Mouse (Mus musculus) midbrain, embryonic 11.5 days (tissue): Measurements from ENCODE around the gene Antxr1. TPM values are rescaled to one million over a fixed set of nuclear protein-coding genes. Genes with fewer than 3 reads are reported as not detected.

ENCODE experiments used
- ATAC-seq: fragments of 200-750 bp; cut with Nextera tagmentation; 2 replicates; pipeline ENCODE4 v1.8.0; 2017; ENCODE audit warnings: moderate TSS enrichment, moderate library complexity; ENCODE audit not compliant: low FRiP score
- DNase-seq: peaks from one replicate; pipeline ENCODE4 v3.0.0; 2015; ENCODE audit warnings: low spot score; ENCODE audit errors: missing footprints
- H3K27ac ChIP-seq: fragments of 300-500 bp; sonication (generic); 2 replicates; pipeline ENCODE4 v1.5.1; 2014; ENCODE audit warnings: low read depth, low read length
- H3K27me3 ChIP-seq: fragments of 300-500 bp; sonication (generic); 2 replicates; pipeline ENCODE4 v1.6.1; 2014; ENCODE audit warnings: mild to moderate bottlenecking, low read length, moderate library complexity, mixed read lengths; ENCODE audit not compliant: control insufficient read depth, insufficient read depth
- H3K36me3 ChIP-seq: fragments of 300-500 bp; sonication (generic); 2 replicates; pipeline ENCODE4 v1.6.1; 2014; ENCODE audit warnings: mild to moderate bottlenecking, low read length, moderate library complexity, mixed read lengths; ENCODE audit not compliant: control insufficient read depth, insufficient read depth
- H3K4me1 ChIP-seq: fragments of 300-500 bp; sonication (generic); 2 replicates; pipeline ENCODE4 v1.6.1; 2014; ENCODE audit warnings: low read length; ENCODE audit not compliant: control insufficient read depth, insufficient read depth
- H3K4me2 ChIP-seq: fragments of 300-500 bp; sonication (generic); 2 replicates; pipeline ENCODE4 v1.6.1; 2014; ENCODE audit warnings: mild to moderate bottlenecking, moderate library complexity
- H3K4me3 ChIP-seq: fragments of 300-500 bp; sonication (generic); 2 replicates; pipeline ENCODE4 v1.5.1; 2014; ENCODE audit warnings: low read depth, low read length
- H3K9ac ChIP-seq: fragments of 300-500 bp; sonication (generic); 2 replicates; pipeline ENCODE4 v1.6.1; 2014; ENCODE audit warnings: low read length
- H3K9me3 ChIP-seq: fragments of 300-500 bp; sonication (generic); 2 replicates; pipeline ENCODE4 v1.6.1; 2016; ENCODE audit warnings: low read length; ENCODE audit not compliant: control insufficient read depth
- WGBS: fragments of 180-500 bp; shearing (Covaris S2); extraction: QIAGEN DNeasy Blood & Tissue Kit; methylation state at CpG from one replicate; pipeline ENCODE4 v1.1.7; 2014; 5-methylcytosine and 5-hydroxymethylcytosine counted together
- polyA plus RNA-seq: library from polyadenylated mRNA; unstranded; fragments of >200 nt; fragmentation: Nextera tagmentation; extraction: Ambion mirVana; gene quantifications from 2 replicates; pipeline ENCODE4 v1.2.1, GENCODE M21; 2014

The Antxr1 gene
- polyA plus RNA-seq, 1 experiment from 2014 or later, result 4.9 TPM

DNA sequence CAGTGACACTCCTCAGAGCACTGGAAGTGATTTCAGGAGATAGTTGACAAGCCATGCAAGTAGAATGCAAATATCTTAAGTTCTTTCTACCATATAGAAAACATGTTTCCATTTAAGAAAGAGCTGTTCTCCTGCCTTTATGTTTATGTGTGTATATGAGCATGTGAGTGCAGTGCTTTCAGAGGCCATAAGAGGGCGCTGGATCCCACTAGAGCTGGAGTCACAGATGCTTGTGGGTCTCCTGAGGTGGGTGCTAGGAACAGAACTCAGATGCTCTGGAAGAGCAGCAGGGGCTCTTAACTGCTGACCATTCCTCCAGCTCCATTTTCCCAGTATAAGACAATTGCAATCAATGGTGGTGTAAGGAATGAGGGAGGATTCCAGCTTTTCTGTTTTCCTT, 204.5 kb downstream of the Antxr1 start:
- WGBS, result 71% methylated on average over 1 of the region's 1 CpGs
- DNase-seq (peak; percentile 75), ATAC-seq (no peak)
- Histone ChIP-seq H3K27me3 (no peaks in the 10 kb centered on the region), H3K27ac (no peak overlapping the region), H3K36me3 (no peaks in the 10 kb centered on the region), H3K4me3 (no peak overlapping the region), H3K4me2 (no peak overlapping the region), H3K9me3 (no peaks in the 10 kb centered on the region), H3K4me1 (no peaks in the 10 kb centered on the region), H3K9ac (no peak overlapping the region)

DNA sequence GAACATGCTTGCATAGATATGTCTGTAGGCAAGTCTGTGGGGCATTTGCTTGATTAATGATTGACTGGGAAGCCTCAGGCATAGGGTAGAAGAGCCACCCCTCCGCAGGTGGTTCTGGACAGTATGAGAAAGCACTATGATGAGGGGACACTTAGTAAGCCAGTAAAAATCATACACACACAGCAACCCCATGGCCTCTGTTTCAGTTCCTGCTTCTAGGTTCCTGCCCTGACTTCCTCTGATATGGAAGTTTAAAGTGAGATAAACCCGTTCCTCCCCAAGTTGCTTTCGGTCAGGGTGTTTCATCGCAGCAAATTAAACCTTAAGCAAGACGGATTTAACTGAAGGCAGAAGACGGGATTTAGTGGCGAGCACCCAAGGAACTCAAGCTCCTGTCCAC, 205.0 kb downstream of the Antxr1 start:
- 93% methylated on average over 7 of the region's 7 CpGs for WGBS
- H3K4me2 ChIP-seq, result no peak overlapping the region
- H3K27ac ChIP-seq, result no peak overlapping the region
- H3K27me3 ChIP-seq, result no peaks in the 10 kb centered on the region
- no peak overlapping the region for H3K4me3 ChIP-seq
- H3K9me3 ChIP-seq, result no peaks in the 10 kb centered on the region
- no peaks in the 10 kb centered on the region for H3K36me3 ChIP-seq
- ATAC-seq (no peak), DNase-seq (peak; percentile 12)
- no peak overlapping the region for H3K9ac ChIP-seq
- H3K4me1 ChIP-seq, result no peaks in the 10 kb centered on the region

DNA sequence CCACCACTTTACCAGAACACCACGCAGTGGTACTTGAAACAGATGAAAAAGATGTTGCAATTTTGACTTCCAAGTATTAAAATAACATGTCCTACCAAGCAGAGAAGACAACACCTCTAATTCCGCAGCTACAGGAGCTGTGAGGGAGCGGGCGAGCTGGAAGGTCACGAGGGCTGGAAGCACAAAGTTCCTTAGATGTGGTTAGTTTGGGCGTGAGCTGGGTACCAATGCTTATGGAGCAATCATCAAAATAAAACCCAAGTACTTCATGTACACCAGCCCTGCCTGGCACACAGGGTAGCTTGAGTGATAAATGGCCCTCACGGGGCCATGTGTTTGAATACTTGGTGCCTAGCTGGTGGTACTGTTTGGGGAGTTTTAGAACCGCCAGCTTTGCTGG, 205.8 kb downstream of the Antxr1 start:
- H3K27me3 ChIP-seq, result no peaks in the 10 kb centered on the region
- ATAC-seq (no peak), DNase-seq (peak; percentile 10)
- no peaks in the 10 kb centered on the region for H3K9me3 ChIP-seq
- H3K9ac ChIP-seq, result no peak overlapping the region
- no peak overlapping the region for H3K4me3 ChIP-seq
- H3K4me2 ChIP-seq, result no peak overlapping the region
- 93% methylated on average over 8 of the region's 8 CpGs for WGBS
- H3K36me3 ChIP-seq, result no peaks in the 10 kb centered on the region
- H3K27ac ChIP-seq, result no peak overlapping the region
- no peaks in the 10 kb centered on the region for H3K4me1 ChIP-seq

DNA sequence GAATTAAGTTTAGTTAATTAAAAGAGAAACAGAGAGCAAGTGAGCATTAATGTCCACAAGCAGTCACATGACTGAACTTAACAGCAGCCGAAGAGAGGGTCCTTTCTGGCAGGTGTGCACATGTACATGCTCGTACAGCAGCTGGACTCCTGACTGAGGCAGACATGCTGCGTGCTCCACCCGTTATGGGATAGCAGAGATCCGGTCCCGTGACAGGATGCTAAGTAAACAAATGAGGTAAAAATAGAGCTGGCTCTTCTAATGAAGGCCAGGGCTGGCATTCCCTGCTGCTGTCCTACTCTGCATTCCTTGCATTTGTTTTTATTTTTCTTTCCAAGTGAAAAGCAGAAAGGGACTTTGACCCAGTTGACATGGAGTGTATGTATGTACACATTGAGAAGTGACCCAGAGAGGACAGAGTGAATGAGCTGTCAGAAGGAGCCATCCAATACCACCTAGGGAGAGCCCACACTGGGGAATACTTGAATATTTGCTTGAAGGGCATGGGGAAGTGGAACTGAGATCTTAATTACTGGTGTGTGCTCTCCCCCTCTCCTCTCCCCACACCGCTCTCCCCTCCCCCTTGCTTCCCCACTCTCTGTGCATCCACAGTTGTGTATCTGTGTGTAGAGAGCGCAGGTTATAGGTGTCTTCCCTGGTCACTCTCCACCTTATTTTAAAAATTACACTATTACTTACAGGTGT, 208.4 kb downstream of the Antxr1 start:
- 73% methylated on average over 8 of the region's 8 CpGs for WGBS
- DNase-seq (peak; percentile 44), ATAC-seq (no peak)

DNA sequence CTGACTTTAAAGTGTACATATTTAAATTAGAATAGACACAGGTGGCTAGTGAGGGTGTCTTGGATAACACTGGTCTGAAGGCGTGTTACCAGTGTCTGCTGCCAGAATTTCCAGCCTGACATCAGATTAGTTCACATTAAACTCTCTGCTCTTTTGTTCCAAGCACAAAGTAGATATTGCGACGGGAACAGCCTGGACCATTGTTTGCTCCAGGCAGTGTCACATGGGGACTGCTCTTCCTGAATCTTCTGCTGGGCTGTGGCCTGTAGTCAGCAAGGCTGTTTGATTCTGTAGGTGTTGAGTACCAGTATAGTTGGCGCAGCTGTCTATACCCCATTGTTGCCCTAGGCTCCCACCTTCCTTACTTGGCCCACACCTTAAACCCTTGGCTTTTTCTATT, 211.6 kb downstream of the Antxr1 start:
- H3K4me3 ChIP-seq, result no peak overlapping the region
- DNase-seq, result no peak
- 91% methylated on average over 4 of the region's 4 CpGs for WGBS
- H3K27ac ChIP-seq, result no peak overlapping the region
- no peaks in the 10 kb centered on the region for H3K9me3 ChIP-seq
- no peaks in the 10 kb centered on the region for H3K36me3 ChIP-seq
- H3K27me3 ChIP-seq, result no peaks in the 10 kb centered on the region
- no peak for ATAC-seq
- H3K4me1 ChIP-seq, result no peaks in the 10 kb centered on the region
- no peak overlapping the region for H3K9ac ChIP-seq
- H3K4me2 ChIP-seq, result no peak overlapping the region

More for the DNA sequence above, 208.4 kb downstream of the Antxr1 start:
- H3K36me3 ChIP-seq, result no peaks in the 10 kb centered on the region
- no peaks in the 10 kb centered on the region for H3K4me1 ChIP-seq
- H3K27me3 ChIP-seq, result no peaks in the 10 kb centered on the region
- H3K9me3 ChIP-seq, result no peaks in the 10 kb centered on the region
- no peak overlapping the region for H3K4me2 ChIP-seq
- no peak overlapping the region for H3K9ac ChIP-seq
- H3K4me3 ChIP-seq, result no peak overlapping the region
- no peak overlapping the region for H3K27ac ChIP-seq

DNA sequence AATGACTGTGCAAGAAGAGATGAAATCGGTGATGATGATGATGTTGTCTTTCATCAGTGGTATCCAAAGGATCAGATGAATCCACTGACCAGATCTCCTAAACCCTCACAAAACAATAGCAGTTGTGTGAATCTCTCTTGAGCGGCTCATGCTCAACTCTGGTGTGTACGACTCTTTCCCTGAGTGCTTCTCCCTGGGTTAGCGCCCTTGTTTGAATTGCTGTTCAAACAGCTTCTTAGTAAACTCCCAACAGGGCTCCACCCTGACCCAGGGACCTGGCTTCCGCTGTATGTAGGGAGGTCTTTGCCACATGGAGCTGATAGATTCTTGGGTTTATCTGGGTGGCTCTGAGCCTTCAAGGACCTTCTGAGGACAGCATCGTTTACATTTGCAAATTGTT, 212.2 kb downstream of the Antxr1 start:
- H3K27me3 ChIP-seq, result no peaks in the 10 kb centered on the region
- ATAC-seq (no peak), DNase-seq (peak; percentile 56)
- no peaks in the 10 kb centered on the region for H3K9me3 ChIP-seq
- H3K27ac ChIP-seq, result no peak overlapping the region
- H3K36me3 ChIP-seq, result no peaks in the 10 kb centered on the region
- no peak overlapping the region for H3K4me3 ChIP-seq
- 87% methylated on average over 6 of the region's 6 CpGs for WGBS
- no peak overlapping the region for H3K4me2 ChIP-seq
- H3K9ac ChIP-seq, result no peak overlapping the region
- H3K4me1 ChIP-seq, result no peaks in the 10 kb centered on the region

DNA sequence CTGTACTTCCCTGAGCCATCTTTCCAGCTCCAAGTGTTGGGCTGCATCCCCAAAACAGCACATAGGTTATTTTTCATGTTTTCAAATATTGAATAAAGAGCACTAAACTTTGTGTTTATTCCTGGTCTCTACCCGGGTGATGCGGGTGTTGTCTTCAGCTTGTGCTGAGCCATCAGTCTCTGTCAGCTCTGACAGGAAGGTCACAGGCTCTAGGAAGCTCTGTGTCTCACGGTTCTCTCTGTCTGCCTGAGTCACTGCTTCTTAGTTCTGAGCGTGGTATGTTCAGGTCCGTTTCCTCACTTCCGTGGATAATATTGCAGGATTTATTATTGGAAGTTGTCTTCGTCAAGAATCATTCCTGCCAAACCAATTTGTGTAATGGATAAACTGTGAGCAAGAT, 213.7 kb downstream of the Antxr1 start:
- Histone ChIP-seq H3K27ac (no peak overlapping the region), H3K9me3 (no peaks in the 10 kb centered on the region), H3K9ac (no peak overlapping the region), H3K4me2 (no peak overlapping the region), H3K4me3 (no peak overlapping the region), H3K27me3 (no peaks in the 10 kb centered on the region), H3K4me1 (no peaks in the 10 kb centered on the region), H3K36me3 (no peaks in the 10 kb centered on the region)
- 91% methylated on average over 7 of the region's 7 CpGs for WGBS
- peak; percentile 75 for DNase-seq
- ATAC-seq, result no peak

DNA sequence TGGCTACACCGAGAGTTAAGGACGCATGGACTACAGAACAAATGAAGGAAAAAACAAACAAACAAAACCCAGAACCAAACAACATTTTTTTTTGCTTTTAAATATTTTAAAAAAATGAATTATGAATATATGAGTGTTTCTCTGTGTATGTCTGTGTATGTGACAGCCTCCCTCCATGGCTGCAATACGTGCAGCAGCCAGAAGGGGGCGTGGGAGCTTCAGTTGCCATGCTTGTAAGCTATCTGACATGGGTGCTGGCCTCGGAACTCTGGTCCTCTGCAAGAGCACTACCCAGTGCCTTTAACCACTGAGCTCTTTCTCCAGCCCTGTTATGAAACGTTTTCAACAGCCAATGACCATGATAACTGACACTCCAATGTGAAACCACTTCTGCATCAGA, 215.0 kb downstream of the Antxr1 start:
- Histone ChIP-seq H3K4me1 (no peaks in the 10 kb centered on the region), H3K9ac (no peak overlapping the region), H3K27me3 (no peaks in the 10 kb centered on the region), H3K4me2 (no peak overlapping the region), H3K9me3 (no peaks in the 10 kb centered on the region), H3K4me3 (no peak overlapping the region), H3K27ac (no peak overlapping the region), H3K36me3 (no peaks in the 10 kb centered on the region)
- peak; percentile 60 for DNase-seq
- 83% methylated on average over 6 of the region's 6 CpGs for WGBS
- no peak for ATAC-seq

DNA sequence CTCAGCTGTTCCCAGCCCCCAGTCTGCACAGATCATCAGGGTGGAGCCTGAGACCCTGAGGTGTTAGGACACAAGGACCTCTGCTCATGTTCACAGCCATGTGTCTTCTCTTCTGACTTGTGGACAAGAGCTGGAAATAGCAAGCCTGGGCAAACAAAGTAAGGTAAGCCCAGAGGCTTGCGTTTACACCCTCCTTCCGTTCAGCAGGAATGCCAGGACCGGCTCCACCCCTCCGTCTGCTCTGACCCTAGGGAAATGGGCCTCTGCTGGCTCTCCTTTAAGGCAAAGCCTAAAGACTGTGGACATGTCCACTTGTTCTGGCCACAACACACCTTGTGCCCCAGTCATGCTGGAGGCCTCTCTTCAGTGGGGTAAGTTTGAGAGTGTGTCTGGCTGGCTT, 215.6 kb downstream of the Antxr1 start:
- Histone ChIP-seq H3K27ac (no peak overlapping the region), H3K4me3 (no peak overlapping the region), H3K9ac (no peak overlapping the region), H3K4me2 (no peak overlapping the region), H3K4me1 (no peaks in the 10 kb centered on the region), H3K9me3 (no peaks in the 10 kb centered on the region), H3K36me3 (no peaks in the 10 kb centered on the region), H3K27me3 (no peaks in the 10 kb centered on the region)
- no peak for DNase-seq
- ATAC-seq, result no peak
- WGBS, result 80% methylated on average over 4 of the region's 4 CpGs
